Comparison of ENCODE assay signal across 8 mouse cellular contexts in genomic region chr4:140405993-140406881, GRCm38 (mm10).
DNase-seq lines count a peak whose midpoint lies in the region; ATAC-seq and TF ChIP-seq lines count a peak whose summit lies in the region.
"Had no signal": no experiment of that assay in that cellular context is flagged by ENCODE, and none has a peak within 500 bp of the region (broad histone marks: within the 10 kb centered on the region; RNA-seq: fewer than 3 reads in every experiment).

No protein-coding gene starts in this region.

- H3K27ac ChIP-seq in ES-Bruce4 (ENCODE audit: insufficient read depth, low read length) = peak overlapping the region; percentile 96
- peak overlapping the region; percentile 63 for H3K27ac ChIP-seq in heart, embryonic 10.5 days
- H3K27ac ChIP-seq in liver, adult 2 months (replicated peaks; ENCODE audit: insufficient read depth, low read depth, low read length) = no peak overlapping the region
- H3K27ac ChIP-seq in neural tube, embryonic 15.5 days (replicated peaks) = 0 out of 2 replicates have a peak overlapping the region, but pooled peaks have one; percentile 25

- TF ChIP-seq EP300 in ES-Bruce4 (IDR thresholded peaks at IDR 0.05; ENCODE audit: insufficient read depth, low read depth, low read length) = no peak; the same call in none of the 2 replicates

- peak; percentile 52 for DNase-seq in 3134 (ENCODE audit: extremely low read depth, insufficient read length, low spot score)
- peak; percentile 80 for DNase-seq in heart, embryonic 10.5 days (ENCODE audit: low spot score)
- no peak for DNase-seq in liver, adult 2 months (ENCODE audit: extremely low read depth, low read depth, low spot score)

- no peaks in the 10 kb centered on the region for H3K79me2 ChIP-seq in liver, adult 2 months (ENCODE audit: control insufficient read depth, insufficient read depth, low read length)

- no peak; the same call in 1 of the 2 replicates for ATAC-seq in neural tube, embryonic 15.5 days (ENCODE audit: low FRiP score)
- ATAC-seq in granulocyte monocyte progenitor cell, adult 5-6 weeks (replicated peaks; ENCODE audit: poor library complexity, severe bottlenecking) = no peak
- no peak for ATAC-seq in CD4-positive, CD25-positive, alpha-beta regulatory T cell, adult 4 months

- no peak for TF ChIP-seq POLR2A in ES-Bruce4 (IDR thresholded peaks at IDR 0.05; ENCODE audit: insufficient read depth, low read length)
- TF ChIP-seq POLR2A in liver, adult 2 months (IDR thresholded peaks at IDR 0.05; ENCODE audit: extremely low read depth, insufficient read depth, low read length) = no peak

- no peaks in the 10 kb centered on the region for H3K27me3 ChIP-seq in ES-Bruce4 (ENCODE audit: control insufficient read depth, insufficient read depth, low read length, poor library complexity, severe bottlenecking)
- H3K27me3 ChIP-seq in heart, embryonic 10.5 days (ENCODE audit: insufficient read depth, poor library complexity, severe bottlenecking) = no peaks in the 10 kb centered on the region
- H3K27me3 ChIP-seq in liver, adult 2 months (ENCODE audit: control insufficient read depth, insufficient read depth, low read length) = no peaks in the 10 kb centered on the region
- no peaks in the 10 kb centered on the region for H3K27me3 ChIP-seq in neural tube, embryonic 15.5 days (replicated peaks)
- H3K27me3 ChIP-seq: megakaryocyte, embryonic 14.5 days had no signal

- H3K9me3 ChIP-seq in ES-Bruce4 (replicated peaks; ENCODE audit: control insufficient read depth, insufficient read depth, low read length, poor library complexity, severe bottlenecking) = no peaks in the 10 kb centered on the region
- no peaks in the 10 kb centered on the region for H3K9me3 ChIP-seq in heart, embryonic 10.5 days
- no peaks in the 10 kb centered on the region for H3K9me3 ChIP-seq in neural tube, embryonic 15.5 days (replicated peaks)

- peaks cover 11% of the 10 kb centered on the region for H3K4me1 ChIP-seq in ES-Bruce4 (ENCODE audit: control insufficient read depth, insufficient read depth, low read length)
- H3K4me1 ChIP-seq in heart, embryonic 10.5 days = peaks cover 19% of the 10 kb centered on the region
- H3K4me1 ChIP-seq in liver, adult 2 months (ENCODE audit: control insufficient read depth, insufficient read depth, low read length) = no peaks in the 10 kb centered on the region
- peaks cover 9% of the 10 kb centered on the region for H3K4me1 ChIP-seq in neural tube, embryonic 15.5 days

- TF ChIP-seq CTCF in ES-Bruce4 (IDR thresholded peaks at IDR 0.05; ENCODE audit: low read depth, low read length) = peak; percentile 43
- TF ChIP-seq CTCF in liver, adult 2 months (IDR thresholded peaks at IDR 0.05; ENCODE audit: low read depth, low read length) = peak; percentile 44; the same call in 1 of the 2 replicates

- H3K4me2 ChIP-seq in neural tube, embryonic 15.5 days = no peak overlapping the region

- WGBS in heart, embryonic 10.5 days = 19% methylated on average over 7 of the region's 7 CpGs
- WGBS in liver, adult 2 months = 70% methylated on average over 7 of the region's 7 CpGs
- 16% methylated on average over 6 of the region's 7 CpGs for WGBS in neural tube, embryonic 15.5 days

- no peaks in the 10 kb centered on the region for H3K36me3 ChIP-seq in ES-Bruce4 (ENCODE audit: control insufficient read depth, insufficient read depth, low read length, poor library complexity, severe bottlenecking)
- no peaks in the 10 kb centered on the region for H3K36me3 ChIP-seq in heart, embryonic 10.5 days
- H3K36me3 ChIP-seq in liver, adult 2 months (ENCODE audit: control insufficient read depth, insufficient read depth, low read length) = no peaks in the 10 kb centered on the region
- H3K36me3 ChIP-seq in neural tube, embryonic 15.5 days = no peaks in the 10 kb centered on the region

- peak overlapping the region; percentile 20; the same call in 1 of the 2 replicates for H3K9ac ChIP-seq in ES-Bruce4 (ENCODE audit: low read depth, poor library complexity, severe bottlenecking)
- H3K9ac ChIP-seq in liver, adult 2 months (ENCODE audit: low read depth, low read length) = no peak overlapping the region
- H3K9ac ChIP-seq in neural tube, embryonic 15.5 days (replicated peaks) = no peak overlapping the region

- H3K4me3 ChIP-seq in ES-Bruce4 (ENCODE audit: low read depth, low read length) = peak overlapping the region; percentile 49
- H3K4me3 ChIP-seq in heart, embryonic 10.5 days = no peak overlapping the region
- no peak overlapping the region for H3K4me3 ChIP-seq in liver, adult 2 months (ENCODE audit: insufficient read depth, low read depth, low read length)
- no peak overlapping the region for H3K4me3 ChIP-seq in neural tube, embryonic 15.5 days (replicated peaks)
- H3K4me3 ChIP-seq: megakaryocyte, embryonic 14.5 days had no signal
